Mouse (Mus musculus) urinary bladder, postnatal 14 days (tissue): ENCODE measurements at regions not wholly inside any gene's neighbourhood (a gene's known extent, or its start where the extent isn't known, plus 50 kb on each side); places are given as distances from the start of the nearest gene placed in this dataset.

Source experiments
- DNase-seq: peaks from one replicate; pipeline ENCODE4 v3.0.0; 2021; ENCODE audit warnings: low spot score

DNA sequence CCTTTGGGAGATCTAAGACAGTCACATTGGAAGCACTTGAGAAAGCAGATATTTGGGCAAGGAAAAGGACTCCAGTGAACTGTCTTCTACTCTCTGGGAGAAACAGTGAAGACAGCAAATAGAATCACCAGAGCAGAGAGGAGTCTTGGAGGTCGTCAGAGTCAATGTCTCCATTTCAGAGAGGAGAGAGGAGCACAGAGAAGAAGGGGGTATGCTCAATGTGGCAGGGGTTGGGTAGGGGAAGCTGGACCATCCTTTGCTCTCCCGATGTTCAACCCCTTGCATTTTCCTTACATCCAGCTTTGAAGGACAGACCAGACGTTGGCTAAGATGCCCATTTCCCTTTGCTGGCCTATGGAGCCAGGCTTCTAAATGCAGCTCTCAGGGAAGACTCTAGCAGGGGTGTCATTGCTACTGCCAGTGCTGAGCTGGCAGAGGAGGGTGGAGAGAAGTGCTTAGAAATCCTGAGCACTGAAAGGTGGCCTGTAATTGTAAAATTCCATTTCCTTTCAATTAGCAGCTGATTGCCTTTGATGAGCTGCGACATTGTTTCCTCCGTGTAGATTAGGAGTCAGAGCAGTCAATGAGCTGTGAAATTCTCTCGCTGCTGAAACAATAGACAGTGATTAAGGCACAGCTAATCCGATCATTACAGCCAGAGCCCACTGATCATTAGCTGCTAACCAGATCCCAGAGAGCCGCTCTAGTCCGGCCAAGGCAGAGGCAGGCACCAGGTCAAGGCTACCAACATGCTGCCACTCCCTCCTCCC, 449.7 kb downstream of the Insc start:
- no peak for DNase-seq

DNA sequence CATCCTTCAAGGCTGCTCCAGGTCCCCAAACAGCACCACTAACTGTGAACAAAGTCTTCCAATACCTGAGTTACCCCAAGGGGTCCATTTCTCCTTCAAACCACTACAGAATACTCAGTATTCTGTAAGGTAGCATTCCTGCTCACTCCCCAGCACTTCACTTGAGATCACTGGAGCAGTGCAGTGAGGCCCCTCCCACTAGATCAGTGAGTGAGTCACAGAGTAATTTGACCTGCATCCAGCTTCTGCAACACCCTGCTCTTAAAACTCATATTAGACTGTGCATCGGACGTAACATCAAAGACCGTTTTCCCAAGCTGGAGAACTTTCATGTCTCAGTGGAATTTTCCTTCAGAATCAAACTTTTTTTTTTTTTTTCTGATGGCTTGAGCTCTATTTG, 461.4 kb downstream of the Insc start:
- DNase-seq: peak; percentile 59

DNA sequence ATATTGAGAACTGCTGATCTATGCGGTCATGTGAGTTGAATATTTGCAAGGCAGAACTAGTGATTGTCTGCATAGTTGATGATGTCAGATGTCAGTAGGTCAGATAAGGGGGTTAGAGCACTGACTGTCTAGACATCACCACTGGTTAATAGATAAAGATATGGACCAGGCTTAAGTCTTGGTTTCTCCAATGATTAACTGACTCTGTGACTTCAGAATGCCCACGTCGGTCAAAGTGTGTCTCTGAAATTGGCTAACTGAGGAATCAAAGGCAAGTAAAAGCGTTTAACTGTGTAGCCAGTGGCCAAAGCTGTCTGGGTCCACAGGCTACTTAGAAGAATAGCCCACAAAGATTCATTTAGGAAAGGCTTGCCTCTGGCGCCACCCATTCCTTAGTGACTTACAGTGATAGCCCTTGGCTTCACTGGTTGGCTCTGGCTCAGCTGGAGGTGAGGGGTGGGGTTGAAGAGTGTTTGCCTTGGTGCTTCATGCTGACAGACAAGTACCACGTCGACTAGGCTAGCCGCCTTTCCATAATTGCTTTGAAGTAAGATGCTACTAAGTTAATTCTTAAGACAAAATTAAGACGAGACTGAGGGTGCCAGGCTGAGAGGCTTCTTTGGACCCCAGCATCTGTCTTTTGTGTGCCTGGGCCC, 463.1 kb downstream of the Insc start:
- DNase-seq: no peak

DNA sequence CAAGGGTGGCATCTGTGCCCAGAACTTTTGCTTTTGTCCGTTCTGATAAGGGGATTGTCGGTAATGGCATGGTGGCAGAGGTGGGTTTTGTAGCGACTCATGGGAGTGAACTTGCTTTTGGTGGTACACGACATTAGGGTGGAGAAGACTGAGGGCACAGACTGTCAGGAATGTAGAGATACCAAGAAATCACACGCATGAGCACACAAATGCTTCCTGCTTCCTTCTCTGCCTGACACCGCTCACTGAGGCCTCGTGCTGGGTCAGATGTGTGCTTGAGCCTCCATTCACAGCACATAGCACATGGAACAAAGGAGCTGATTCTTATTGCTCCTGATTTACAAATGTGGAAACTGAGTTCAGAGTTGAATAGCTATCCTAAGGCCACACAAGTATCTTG, 465.3 kb downstream of the Insc start:
- DNase-seq: no peak

DNA sequence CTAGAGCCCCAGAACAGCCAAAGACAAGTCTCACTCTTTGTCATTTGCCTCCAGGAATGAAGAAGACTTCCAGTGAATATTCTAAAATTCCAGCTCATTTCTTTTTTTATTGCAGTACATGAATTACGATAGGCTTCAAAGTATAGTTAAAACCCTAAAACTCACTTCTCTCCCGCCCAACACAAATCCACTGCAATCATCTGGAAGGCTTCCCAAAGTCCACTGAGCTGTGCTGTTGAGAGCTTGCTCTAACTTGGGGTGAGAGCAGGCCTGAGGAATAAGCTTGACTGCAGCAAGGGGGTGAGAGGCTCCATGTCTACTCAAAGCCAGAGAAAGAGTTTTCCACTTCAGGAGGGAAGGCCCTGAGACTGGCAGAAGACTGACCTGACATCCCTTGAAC, 466.5 kb downstream of the Insc start:
- no peak for DNase-seq

DNA sequence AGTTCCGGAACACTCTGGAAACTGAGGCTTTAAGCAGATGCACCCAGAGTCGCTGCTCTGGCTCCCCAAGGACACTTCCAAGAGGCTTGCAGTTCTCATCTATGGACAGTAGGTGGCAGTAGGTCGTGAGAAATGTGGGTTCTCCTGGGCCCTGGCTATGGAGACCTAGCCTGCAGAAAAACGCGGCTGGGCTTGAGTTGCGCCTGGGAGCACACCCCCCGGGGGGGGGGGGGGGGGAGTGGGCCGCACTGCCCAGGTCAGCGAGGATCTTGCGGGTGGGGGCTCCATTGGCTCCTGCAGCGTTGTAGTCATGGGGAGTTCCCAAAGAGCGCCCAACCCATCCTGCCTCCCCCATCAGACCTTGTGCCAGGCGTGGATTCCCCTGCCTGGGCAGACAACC, 473.3 kb downstream of the Insc start:
- DNase-seq: peak; percentile 89

DNA sequence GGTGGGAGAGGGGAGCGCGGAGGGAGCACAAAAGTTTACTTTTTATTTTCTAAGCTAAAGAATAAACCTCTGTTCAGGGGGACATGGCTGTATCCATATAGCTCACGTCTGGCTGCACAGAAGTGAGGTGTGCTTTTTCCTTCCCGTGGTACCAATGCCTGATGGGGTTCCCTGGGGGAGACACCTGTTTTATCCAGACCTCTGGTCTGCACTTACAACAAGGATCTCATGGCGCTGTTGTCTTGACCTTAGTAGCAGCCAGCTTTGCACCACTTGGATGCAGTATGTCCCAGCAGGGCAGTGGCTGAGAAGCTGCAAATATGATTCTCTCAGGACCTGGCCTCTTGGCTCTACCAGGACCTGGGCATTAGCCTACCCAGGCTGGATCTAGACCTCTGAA, 473.8 kb downstream of the Insc start:
- DNase-seq: no peak

DNA sequence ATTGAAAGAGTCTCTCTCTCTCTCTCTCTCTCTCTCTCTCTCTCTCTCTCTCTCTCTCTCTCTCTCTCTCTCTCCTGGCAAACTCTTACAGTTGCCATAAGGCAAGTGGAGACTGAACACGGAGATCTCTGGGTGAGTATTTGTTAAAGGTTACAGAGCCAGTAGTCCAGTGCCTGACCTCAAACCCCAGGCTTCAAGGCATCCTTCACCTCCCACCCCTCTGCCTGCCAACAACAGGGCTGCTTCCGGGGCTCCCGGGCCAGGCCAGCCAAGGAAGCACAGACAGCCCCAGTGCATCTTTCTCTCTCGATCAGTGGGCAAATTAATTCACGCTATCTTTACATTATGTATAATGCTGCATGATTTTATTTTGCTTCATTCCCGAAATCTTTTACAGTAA, 474.2 kb downstream of the Insc start:
- DNase-seq: no peak

DNA sequence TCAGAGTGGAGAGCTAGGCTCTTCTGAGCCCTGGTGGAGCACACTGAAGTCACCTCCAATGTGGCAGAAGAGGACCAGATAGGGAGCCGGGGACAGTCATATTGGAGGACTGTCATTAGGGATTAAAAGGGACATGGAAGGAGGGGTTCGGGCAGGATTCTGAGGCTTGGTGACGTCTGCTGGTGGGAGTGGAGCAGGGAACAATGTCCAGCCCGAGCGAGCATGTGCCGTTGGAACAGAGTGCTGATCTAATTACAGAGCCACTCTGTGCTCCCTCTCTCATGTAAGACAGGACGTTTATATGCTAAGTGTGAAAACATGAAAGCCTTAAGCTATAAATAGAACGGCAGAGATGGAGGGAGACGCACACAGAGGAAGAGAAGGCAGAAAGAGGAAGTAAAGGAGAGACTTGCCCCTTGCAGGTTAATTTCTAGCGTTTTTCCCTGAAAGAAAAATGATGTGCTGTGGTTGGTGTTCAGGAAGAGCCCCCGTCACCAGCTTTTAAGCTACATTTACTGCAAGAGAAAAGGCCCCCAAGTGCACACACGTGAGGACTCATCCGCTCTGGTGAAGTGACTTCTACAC, 475.2 kb downstream of the Insc start:
- no peak for DNase-seq

DNA sequence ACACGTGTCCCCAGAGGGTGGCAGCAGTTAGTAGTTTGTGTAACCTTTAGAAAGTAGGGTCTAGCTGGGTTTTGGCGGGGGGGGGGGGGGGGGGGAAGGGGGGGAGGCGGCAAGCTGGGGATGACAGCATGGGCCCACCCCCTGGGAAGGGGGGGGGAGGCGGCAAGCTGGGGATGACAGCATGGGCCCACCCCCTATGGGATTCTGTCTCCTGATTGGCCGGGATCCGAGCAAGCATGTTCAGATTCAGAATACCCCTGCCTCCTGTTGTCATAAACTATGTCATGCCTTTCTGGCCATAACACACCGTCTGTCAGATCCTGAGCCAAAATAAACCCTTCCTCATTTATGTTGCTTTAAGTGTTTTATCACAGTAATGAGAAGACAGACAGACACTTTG, 479.1 kb downstream of the Insc start:
- DNase-seq: no peak

DNA sequence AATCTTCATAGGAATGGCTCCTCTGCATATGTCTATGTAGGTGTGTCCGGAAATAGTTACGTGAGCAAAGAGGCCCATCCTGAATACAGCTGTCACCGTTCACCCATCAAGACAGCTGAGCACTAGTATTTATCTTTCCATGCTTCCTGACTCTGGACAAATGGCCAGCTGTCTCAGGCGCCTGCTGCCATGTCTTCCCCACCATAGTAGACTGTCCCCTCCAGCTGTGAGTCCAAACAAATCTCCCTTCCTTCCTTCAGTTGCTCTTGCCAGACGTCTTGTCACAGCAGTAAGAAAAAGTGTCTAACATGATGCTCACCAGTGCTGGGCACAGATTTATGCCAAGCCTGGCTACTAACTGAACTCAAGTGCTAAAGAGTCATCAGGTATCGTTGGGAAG, 487.0 kb downstream of the Insc start:
- no peak for DNase-seq

DNA sequence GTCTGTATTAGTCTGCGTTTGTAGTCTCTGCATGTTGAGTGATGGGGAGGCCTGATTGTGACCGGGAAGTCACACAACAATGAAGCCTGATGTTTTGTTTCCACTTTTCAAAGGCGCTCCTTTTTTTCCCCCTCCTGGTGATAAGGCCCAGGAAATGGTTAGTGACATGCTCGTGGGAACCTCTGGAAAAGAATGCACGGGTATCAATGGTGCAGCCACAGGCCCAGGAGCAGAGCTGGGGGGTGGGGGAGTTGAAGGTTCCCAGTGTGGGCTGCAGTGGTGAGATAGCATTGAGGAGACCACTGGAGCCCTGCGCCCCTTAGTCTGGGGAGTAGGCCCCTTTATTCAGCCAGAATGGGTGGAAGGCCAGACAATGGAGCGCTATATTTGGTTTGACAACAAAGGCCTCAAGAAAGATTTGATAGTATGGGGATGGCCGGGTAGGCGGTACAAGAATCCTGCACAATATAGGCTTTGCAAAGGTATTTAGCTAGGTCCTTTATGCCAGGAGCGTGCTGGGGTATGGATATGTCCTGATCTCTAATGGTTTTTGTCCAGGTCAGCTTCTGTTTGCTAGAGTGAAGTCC, 490.4 kb downstream of the Insc start:
- DNase-seq: no peak

DNA sequence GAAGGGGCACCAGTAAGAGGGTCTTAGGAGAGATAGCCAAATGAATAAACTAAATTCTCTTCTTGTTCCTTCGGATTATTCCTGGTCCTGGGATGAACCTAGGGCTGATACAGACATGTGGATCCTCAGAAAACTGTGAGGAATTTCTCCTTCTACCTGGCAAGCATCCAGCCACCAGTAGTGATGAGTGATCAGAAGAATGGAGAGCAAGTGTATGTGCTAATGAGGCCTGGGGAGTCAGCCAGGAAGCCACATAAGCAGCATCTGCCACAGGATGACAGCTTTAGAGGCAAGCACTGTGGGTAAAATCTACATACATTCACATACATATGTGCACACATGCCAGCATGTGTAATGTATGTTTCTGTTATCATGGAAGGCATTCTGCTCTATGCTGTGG, 493.6 kb downstream of the Insc start:
- no peak for DNase-seq

DNA sequence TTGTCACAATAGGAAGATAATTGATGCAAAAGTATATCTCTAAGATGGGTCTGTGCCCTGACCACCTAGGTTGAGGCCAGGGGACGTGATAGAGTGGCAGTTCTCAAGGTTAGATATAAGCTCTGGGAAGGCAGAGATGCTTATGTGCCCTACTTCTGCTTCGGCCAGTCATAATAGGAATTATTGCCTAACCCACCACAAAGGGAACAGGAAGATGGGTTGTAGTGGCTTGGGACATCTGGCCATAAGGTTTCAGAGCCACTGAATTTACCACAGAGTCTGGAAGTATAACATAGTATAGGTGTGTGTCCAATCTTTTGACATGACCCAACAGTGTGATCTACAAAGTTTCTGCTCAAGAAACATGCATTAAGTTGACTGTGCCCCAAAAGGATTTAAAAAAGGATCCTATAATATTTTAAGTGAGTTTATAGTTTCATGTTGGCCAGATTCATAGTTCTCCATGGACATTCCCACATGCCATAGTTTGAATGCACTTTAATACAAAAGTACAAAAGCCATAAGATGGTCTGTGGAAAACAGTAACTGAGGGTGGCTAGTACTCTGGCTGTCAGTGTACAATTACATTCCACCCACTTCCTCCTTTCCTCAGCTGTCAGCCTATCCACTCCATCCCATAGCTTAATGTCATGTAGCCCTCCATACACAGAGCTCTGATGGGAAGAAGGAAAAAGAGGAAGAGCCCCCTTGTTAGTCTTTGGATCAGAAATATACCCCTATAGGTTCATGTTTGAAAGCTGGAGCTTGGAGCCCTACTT, 508.3 kb downstream of the Insc start:
- no peak for DNase-seq

DNA sequence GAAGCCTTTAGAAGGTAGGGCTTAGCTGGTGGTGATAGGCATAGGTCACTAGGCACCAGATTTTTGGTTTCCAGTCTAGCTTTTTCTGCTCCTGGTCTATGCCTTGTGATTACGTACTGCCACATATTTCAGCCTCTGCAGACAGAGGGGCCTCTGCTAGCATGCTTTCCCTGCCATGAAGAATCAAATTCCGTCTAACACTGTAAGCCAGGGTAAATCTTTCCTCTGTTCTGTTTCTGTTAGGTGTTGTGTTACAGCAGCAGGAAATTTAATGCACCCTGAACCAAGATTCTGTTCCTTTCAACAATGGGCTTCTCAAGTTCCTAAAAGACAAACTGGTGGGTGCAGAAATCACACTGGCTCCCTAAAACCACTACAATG, 508.9 kb downstream of the Insc start:
- no peak for DNase-seq

DNA sequence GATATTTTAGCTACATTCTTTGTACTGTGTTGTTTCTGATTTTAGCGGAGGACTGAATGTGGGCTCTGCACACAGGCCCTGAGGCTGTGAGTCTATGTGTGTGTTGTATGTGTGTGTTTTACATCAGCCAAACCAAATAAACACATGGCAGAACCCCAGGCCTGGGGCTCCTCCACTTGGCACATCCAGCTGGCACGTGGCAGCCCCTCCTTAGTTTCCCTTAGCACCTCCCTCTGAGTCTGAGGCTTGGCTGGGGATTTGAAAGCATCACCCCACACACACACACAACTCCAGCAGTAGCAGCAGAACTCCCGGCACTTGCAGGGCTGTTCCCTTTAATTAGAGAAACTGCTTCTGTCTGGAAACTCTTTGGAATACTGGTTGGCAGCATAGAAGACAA, 515.1 kb downstream of the Insc start:
- no peak for DNase-seq

DNA sequence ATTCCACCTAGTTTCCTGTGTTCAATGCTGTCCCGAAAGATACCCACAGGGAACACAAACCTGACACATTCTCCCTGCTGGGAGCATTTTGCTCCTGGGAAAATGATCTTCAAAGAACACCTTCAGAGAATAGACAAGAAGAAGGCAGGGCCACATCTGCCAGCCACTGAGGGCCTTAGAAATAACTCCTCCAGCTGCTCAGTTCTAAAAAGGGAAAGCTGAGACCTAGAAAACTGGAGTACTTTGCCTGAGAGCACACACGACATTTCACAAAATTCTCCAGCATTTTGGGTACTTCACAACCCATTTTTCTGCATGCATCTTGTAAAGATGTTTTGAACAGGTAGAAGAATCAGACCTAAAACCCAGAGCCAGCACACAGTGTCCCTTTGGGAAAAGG, 519.6 kb downstream of the Insc start:
- DNase-seq: no peak

DNA sequence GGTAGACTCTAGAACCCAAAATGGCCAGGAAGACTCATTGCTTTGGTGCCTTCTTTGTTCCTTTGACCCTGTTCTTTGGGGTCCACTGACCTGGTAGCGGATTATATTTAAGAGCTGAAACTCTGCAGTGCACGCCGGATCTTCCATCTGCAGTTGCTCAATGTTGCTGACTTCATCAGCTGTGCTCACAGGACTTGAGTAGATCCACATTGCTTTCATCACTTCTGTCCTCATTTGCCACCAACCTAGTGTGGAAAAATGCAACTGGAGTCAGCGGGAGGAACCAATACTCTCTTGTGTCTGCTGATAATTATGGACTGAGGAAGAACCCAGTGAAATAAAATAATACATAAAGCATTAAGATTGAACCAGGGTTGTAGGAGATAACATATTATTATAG, 522.6 kb downstream of the Insc start:
- no peak for DNase-seq

DNA sequence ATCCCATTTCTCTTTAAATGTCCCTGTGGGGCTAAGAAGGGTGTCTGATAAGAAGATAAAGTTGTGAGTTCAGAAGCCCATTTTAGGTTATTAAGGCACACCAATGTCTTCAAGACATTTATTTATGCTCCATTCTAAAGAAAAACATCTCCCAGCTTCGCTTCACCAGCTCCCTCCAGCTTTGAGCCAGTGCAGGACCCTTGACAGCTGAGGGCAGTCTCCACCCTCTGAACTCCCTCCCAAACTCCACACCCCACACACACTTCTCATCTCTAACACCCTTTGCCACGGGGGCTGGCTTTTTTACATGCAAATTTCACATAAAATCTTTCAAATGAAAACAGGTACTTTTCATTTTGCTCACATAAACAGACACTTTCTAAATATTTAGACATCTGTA, 527.3 kb downstream of the Insc start:
- DNase-seq: no peak

DNA sequence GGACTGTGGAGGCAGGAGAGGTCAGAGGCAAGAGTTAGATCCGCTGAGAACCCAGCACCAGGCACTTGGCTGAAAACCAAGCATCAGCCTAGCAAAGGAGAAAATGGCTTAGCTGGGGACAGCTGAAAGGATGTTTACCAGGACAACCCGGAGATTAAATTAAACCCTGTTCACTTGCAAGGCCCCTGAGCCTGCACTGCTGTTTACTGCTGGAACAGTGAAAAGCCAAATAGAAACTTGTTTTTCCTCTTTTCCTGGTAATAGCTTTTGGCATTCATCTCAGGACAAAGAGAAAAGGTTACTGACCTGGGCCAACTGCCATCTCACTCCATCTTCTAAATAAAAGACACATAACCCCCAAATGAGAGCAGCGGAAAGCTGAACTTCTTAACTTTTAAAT, 531.3 kb downstream of the Insc start:
- no peak for DNase-seq

DNA sequence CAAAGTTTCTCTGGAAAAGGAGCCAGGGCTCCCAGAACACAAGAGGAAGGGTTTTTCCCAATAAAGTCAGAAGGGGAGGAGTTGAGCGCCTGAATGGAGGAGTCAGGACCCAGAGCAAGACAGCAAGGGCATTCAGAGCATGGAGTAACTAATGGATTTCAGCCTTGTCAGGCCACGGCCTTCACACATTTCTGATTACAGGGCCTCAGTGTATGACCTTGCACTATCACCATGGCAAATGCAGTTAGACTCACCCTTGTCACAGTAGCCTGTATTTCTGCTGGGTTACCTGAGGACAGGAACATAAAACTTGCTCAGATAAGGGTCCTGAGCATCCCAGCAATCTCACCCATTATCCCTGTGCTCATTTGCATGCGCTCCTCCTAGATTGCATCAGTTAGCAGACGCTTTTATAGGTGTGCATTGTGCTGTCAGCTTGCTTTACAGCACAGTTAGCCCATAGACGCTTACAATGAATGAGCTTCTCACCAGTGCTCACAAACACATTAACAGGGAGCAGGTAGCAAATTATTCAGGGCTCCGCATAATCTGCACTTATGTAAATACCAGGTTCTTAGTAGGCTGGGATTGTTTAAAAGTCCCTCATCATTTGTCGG, 547.4 kb downstream of the Insc start:
- DNase-seq: no peak

DNA sequence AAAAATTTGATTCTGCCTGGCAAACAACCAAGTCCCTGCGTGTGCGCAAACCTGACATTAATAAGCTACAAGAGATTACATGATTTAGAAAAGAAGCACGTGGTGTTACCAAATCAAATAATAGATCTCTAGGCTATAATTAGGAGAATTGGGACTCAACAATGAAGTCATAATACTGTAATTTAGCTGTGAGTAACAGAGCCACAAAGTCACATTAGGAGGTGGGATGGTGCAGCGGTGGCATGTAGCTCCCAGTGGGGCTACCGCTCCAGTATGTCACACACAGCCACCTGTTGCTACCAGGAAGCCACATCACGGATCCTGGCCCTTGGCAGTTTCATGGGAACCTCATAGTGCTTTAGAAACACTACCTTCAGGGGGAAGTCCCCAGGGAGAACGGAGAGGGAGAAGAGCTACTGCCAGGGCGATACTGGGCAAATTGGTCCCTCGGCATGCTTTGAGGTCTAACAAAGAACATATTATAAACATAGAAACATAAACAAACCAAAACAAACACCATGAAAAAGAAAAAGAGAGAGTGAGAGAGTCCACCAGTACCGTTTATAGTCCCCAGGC, 551.2 kb downstream of the Insc start:
- no peak for DNase-seq
